Mouse (Mus musculus) subcutaneous adipose tissue, adult 2 months (tissue): ENCODE data around the gene Pramef6. TPM values are rescaled to one million over a fixed set of nuclear protein-coding genes. Genes with fewer than 3 reads are reported as not detected.

Experiments used
- polyA plus RNA-seq: library from polyadenylated mRNA; depleted of rRNA; stranded (reverse); fragments of >200 nt; gene quantifications from 2 replicates; pipeline ENCODE4 v1.2.3, GENCODE M21; 2012; ENCODE audit warnings: low replicate concordance; rRNA removed

Pramef6 gene
- not detected in 2 replicates for polyA plus RNA-seq

DNA sequence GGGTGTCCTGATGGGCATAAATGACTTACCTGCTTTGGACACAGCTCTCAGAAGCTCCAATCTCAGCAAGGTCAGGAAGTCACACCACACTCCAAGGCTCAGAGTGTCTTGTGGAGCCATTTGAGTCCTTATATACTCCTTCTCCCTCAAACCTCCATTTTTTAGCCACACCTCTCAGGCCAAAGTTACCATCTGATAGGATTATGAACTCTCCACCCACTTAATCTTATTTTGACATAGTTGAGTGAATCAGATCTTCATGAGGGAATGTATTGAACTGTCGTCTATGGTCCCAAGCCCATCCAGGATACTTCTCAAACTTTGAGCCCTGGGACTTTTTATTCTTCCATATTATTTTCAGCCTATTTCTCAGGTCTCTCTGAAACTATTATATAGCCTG is at the start of gene Pramef6:
Pramef6 (minus strand) TSS at position 101 of the 400 bp plus-strand sequence.

DNA sequence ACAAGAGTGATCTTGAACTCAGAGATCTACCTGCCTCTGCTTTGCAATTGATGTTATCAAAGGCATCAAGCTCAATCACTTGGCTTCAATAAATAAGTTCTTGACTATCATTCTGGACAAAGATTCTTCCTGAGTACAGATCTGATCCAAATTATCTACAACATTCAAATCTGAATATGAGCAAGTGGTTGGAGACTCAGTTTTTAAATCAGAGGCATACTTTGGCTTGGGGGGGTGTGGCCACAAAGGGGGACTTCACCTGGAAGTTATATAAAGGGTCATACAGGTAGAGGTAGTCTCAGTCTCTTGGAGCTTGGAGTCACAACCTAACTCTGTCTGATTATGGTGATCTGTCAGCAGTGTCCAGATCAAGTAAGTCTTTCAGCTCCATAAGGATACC is 54.0 kb downstream of the Pramef6 start, which contains the start of gene Gm13103:
Gm13103 (plus strand) TSS at position 301 of the 400 bp plus-strand sequence.

Other genes starting within 250 kb of the Pramef6 start
- gene Gm13088, start 243.1 kb downstream of the Pramef6 start, polyA plus RNA-seq: not detected in 2 replicates
- not detected in 2 replicates for gene Gm13089, start 197.7 kb downstream of the Pramef6 start, polyA plus RNA-seq
- not detected in 2 replicates for gene Gm13078, start 180.9 kb downstream of the Pramef6 start, polyA plus RNA-seq
- not detected in 2 replicates for gene Gm13023, start 111.0 kb downstream of the Pramef6 start, polyA plus RNA-seq
- gene Gm13084, start 84.3 kb downstream of the Pramef6 start, polyA plus RNA-seq: not detected in 2 replicates
- gene Gm13103, start 53.9 kb downstream of the Pramef6 start, polyA plus RNA-seq: not detected in 2 replicates
- gene Pramef25, start 50.6 kb upstream of the Pramef6 start, polyA plus RNA-seq: not detected in 2 replicates
- not detected in 2 replicates for gene Gm13101, start 66.6 kb upstream of the Pramef6 start, polyA plus RNA-seq
- gene Pramef17, start 94.0 kb upstream of the Pramef6 start, polyA plus RNA-seq: not detected in 2 replicates
- not detected in 2 replicates for gene Pramel4, start 158.7 kb upstream of the Pramef6 start, polyA plus RNA-seq
- gene Gm13102, start 206.1 kb upstream of the Pramef6 start, polyA plus RNA-seq: not detected in 2 replicates